8 mouse cellular contexts compared by ENCODE assay signal in the genomic region with DNA sequence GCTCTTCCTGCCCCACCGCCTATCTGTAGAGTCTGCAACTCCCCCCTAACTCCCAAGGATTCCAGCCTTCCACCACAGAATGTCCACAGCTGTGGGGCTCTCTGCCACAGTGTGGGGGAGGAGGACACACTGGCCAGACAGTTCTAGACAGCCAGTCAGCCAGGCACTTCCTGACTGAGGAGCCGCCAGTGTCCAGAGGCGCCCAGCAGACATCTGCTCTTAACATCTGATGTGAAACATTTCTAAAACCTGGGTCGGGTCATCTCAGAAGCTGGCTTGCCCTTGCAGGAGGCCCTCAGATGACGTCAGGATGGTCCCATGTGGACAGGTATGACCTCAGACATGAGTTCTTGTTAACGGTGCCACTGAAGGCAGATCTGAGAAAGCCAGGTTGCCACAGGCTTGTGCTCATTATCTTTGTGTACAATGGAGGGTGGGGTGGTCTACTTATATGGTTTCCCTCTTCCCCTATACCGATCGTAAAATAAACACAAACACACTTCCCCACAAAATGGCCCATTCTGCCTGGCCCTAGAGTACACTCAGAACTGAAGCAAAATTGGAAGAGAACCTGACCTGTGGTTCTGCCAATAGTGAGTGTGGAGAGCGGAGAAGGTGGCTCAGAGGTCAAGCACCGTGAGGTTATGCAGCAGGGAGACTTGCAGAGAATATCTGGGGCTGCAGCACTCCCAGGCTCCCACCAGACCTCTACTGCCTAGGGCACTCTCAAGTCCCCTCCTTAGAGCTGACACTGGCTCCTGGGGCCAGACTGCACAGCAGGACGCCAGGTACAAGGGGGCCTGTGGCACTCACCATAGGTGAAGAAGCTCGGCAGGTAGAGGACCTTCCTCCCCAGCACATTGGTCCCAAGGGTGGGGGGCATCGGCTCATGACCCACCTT. TPM values are rescaled to one million over a fixed set of nuclear protein-coding genes. Genes with fewer than 3 reads are reported as not detected.
DNase-seq lines count a peak whose midpoint lies in the region; ATAC-seq and TF ChIP-seq lines count a peak whose summit lies in the region.

No protein-coding gene starts in this region.

- 59% methylated on average over 13 of the region's 13 CpGs for WGBS in liver, postnatal 0 days (ENCODE audit: insufficient replicate concordance)

- H3K4me3 ChIP-seq in liver, postnatal 0 days (ENCODE audit: low read depth, low read length), result no peak overlapping the region

- no peak overlapping the region; the same call in 1 of the 2 replicates for H3K9ac ChIP-seq in liver, postnatal 0 days (replicated peaks)

- TF ChIP-seq CTCF in liver, postnatal 0 days (IDR thresholded peaks at IDR 0.05; ENCODE audit: low read depth), result no peak

- peak; percentile 26 for ATAC-seq in liver, postnatal 0 days
- ATAC-seq in megakaryocyte-erythroid progenitor cell, adult 5-6 weeks (replicated peaks; ENCODE audit: low FRiP score, low TSS enrichment, poor library complexity, severe bottlenecking), result no peak
- ATAC-seq in megakaryocyte progenitor cell, adult 5-6 weeks (replicated peaks; ENCODE audit: poor library complexity), result no peak

- intact Hi-C loops in gastrocnemius, postnatal 14 days (cut with DNase I; ENCODE audit: low total_unique reads), result no loop called here

- H3K27ac ChIP-seq in liver, postnatal 0 days (ENCODE audit: low read depth), result peak overlapping the region; percentile 34

- H3K9me3 ChIP-seq in liver, postnatal 0 days (ENCODE audit: low read length), result no peaks in the 10 kb centered on the region

- peaks cover 29% of the 10 kb centered on the region for H3K4me1 ChIP-seq in liver, postnatal 0 days (ENCODE audit: insufficient read depth)

- peak; percentile 68 for DNase-seq in ovary, adult 18-20 months (ENCODE audit: low spot score)
- DNase-seq in ovary, postnatal 10 days (ENCODE audit: low spot score), result no peak
- DNase-seq in gastrocnemius, postnatal 14 days, result peak; percentile 83
- peak; percentile 27 for DNase-seq in induced T-regulatory cell, adult 2 months (ENCODE audit: low read depth)
- peak; percentile 28 for DNase-seq in liver, postnatal 0 days
- peak; percentile 70 for DNase-seq in skeletal muscle tissue, adult 2 months (ENCODE audit: low read depth, low spot score)

- no peak for TF ChIP-seq EP300 in liver, postnatal 0 days (IDR thresholded peaks at IDR 0.05; ENCODE audit: low read depth)

- H3K36me3 ChIP-seq in liver, postnatal 0 days (replicated peaks; ENCODE audit: insufficient read depth, low read length), result peaks cover 43% of the 10 kb centered on the region

- no peak overlapping the region; the same call in 1 of the 2 replicates for H3K4me2 ChIP-seq in liver, postnatal 0 days (ENCODE audit: low read depth, low read length)

- H3K27me3 ChIP-seq in liver, postnatal 0 days (ENCODE audit: insufficient read depth, low read length), result no peaks in the 10 kb centered on the region

RNA-seq across cellular contexts. Expression of gene Mtch1, which starts 5.5 kb away (rescaled TPM):
- 100 to 1,000 TPM; 141 to 160 TPM for total RNA-seq in gastrocnemius, postnatal 14 days (2021)
- polyA plus RNA-seq in liver, postnatal 0 days (2015; fragmentation: Nextera tagmentation; extraction: Ambion mirVana), result 49.0 and 57.5 TPM in 2 replicates
- 86.6 and 105 TPM in 2 replicates for total RNA-seq in megakaryocyte-erythroid progenitor cell, adult 5-6 weeks (2014; fragmentation: Nextera tagmentation)
- 31.9 and 32.4 TPM in 2 replicates for total RNA-seq in megakaryocyte-erythroid progenitor cell, adult 5-6 weeks (2017)
- 85.3 and 89.2 TPM in 2 replicates for total RNA-seq in megakaryocyte progenitor cell, adult 5-6 weeks (2015)
- 54.9 and 61.7 TPM in 2 replicates for total RNA-seq in megakaryocyte progenitor cell, adult 5-6 weeks (2017)

RNA-seq across cellular contexts. Expression of gene Fgd2, which starts 18.5 kb away (rescaled TPM):
- total RNA-seq in gastrocnemius, postnatal 14 days (2021), result 1 to 10 TPM; 1.6 to 1.8 TPM
- polyA plus RNA-seq in liver, postnatal 0 days (2015; fragmentation: Nextera tagmentation; extraction: Ambion mirVana), result 6.3 and 8.9 TPM in 2 replicates
- total RNA-seq in megakaryocyte-erythroid progenitor cell, adult 5-6 weeks (2014; fragmentation: Nextera tagmentation), result 3.1 and 3.4 TPM in 2 replicates
- total RNA-seq in megakaryocyte-erythroid progenitor cell, adult 5-6 weeks (2017), result 2.7 and 6.0 TPM in 2 replicates
- total RNA-seq in megakaryocyte progenitor cell, adult 5-6 weeks (2015), result 19.1 and 22.0 TPM in 2 replicates
- total RNA-seq in megakaryocyte progenitor cell, adult 5-6 weeks (2017), result 19.6 and 28.5 TPM in 2 replicates

RNA-seq across cellular contexts. Expression of gene Pi16, which starts 24.8 kb away (rescaled TPM):
- 10 to 100 TPM; 25.4 to 37.9 TPM for total RNA-seq in gastrocnemius, postnatal 14 days (2021)
- 2.1 and 2.2 TPM in 2 replicates for polyA plus RNA-seq in liver, postnatal 0 days (2015; fragmentation: Nextera tagmentation; extraction: Ambion mirVana)
- 0.32 TPM in 1 of 2 replicates, not detected in the other for total RNA-seq in megakaryocyte-erythroid progenitor cell, adult 5-6 weeks (2014; fragmentation: Nextera tagmentation)
- total RNA-seq in megakaryocyte-erythroid progenitor cell, adult 5-6 weeks (2017), result not detected in 2 replicates
- 3.5 and 4.8 TPM in 2 replicates for total RNA-seq in megakaryocyte progenitor cell, adult 5-6 weeks (2015)
- 5.8 and 8.5 TPM in 2 replicates for total RNA-seq in megakaryocyte progenitor cell, adult 5-6 weeks (2017)
